Mouse (Mus musculus) thymus, postnatal 25 days (tissue): Measurements from ENCODE around the gene Dll1.

Experiments used
- DNase-seq: peaks from one replicate; pipeline ENCODE4 v3.0.0; 2022

Gene Dll1

DNA sequence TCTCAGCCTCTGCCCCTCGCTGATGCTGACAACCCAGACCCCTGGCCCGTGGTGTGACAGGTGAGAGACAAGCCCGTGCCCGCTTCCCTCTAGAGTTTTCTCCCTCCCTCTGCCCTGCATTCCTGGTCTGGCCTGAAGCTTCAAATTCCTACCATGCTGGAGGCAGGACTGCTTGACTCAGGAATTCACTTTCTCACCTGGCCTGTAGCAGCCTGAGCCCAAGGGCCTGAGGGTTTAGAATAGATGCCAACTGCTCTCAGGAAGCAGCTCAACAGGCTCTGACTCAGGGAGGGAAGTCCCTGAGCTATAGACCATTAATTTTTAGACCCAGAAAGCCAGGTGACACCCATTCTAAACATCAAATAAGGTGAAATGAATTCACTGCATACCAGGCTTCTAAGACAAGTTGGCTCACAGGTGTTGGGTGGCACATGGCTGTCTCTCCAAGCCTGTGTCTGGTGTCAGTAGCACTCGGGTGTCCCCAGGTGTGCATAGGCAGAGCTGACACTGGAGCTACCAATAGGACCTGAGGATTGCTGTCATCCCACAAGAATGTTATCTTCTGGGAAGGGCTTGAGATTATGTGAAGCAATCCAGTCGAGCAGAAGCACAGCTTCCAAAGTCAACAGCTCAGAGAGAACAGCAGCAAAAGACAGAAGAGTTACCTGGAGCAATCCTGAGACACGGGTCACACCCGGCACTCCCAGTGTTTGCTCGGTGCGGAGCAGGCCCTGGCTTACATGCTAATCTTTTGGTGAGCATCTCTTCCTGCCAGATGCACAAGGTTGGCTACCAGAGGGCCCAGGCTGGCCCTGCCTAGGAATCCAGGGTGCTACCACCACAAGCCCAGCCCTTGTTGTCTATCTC, 50.5 kb downstream of the Dll1 start:
- no peak for DNase-seq

DNA sequence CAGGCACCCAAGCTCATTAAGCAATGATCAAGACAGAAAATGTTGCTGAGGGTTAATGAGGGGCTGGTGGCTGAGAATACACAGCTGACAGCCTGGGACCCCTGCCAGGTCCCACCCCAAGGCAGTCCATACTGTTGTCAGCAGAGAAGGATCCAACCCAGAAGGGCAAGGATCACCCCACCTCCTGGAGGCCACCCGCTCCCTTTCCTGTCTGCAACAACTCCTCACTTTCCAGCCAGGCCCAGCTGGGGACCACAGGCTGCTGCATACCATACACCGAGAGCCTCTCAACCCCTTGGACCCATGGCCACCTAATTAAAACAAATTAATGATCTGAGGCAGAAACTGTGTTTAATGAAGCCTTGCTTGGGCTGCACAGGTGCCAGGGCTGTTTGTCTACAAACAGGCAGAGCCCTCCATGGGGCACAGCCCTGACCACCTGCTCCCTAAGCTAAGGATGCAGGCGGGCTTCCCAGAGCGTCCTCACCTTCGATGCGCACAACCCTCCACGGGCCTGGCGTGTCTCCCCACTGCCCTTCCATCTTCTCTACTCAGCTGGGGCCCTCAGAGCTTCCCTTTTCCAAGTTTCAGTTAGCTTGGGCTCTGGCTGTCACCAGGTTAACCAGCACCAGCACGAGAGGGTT, 53.4 kb downstream of the Dll1 start:
- DNase-seq: no peak
